Mouse (Mus musculus) kidney, adult 2 months (tissue): Measurements from ENCODE around the gene Zfp989.
"Not testable (repeated sequence)": the region's sequence is repeated elsewhere in the genome, so short reads cannot be mapped to it uniquely, and the experiment has no call there.

Source experiments
- CTCF ChIP-seq: fragments of 200-500 bp; conservative IDR thresholded peaks from 2 replicates; pipeline ENCODE4 v1.5.1; 2011; ENCODE audit warnings: low read depth, mild to moderate bottlenecking, control low read depth, low read length, moderate library complexity, mixed read lengths; ENCODE audit not compliant: insufficient read depth, insufficient read length
- POLR2A ChIP-seq: fragments of 200-500 bp; IDR thresholded peaks from one replicate; pipeline ENCODE4 v1.6.1; 2011; ENCODE audit warnings: low read depth, low read length, control low read depth

DNA sequence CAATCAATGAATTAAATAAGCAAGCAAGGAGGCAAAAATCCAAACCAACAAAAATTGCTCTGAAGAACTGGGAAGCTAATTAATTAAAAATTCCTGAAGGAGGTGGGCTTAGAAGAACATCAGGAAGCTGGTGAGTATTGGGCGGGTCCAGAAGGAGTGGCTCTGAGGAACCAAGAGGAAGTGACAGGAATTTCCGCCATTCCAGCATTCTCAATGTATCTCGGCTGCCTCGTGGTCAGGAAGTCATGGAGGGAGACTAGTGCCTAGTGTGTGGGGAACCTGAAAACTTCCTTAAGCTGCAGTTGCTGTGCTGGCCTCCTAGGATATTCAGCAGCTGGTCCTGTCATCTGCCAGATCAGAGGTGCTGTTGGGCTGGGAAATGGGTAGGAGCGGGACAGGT is at the start of gene Zfp989:
- not testable (repeated sequence) for TF ChIP-seq POLR2A, CTCF
